26 mouse cellular contexts compared by ENCODE assay signal in the genomic region with DNA sequence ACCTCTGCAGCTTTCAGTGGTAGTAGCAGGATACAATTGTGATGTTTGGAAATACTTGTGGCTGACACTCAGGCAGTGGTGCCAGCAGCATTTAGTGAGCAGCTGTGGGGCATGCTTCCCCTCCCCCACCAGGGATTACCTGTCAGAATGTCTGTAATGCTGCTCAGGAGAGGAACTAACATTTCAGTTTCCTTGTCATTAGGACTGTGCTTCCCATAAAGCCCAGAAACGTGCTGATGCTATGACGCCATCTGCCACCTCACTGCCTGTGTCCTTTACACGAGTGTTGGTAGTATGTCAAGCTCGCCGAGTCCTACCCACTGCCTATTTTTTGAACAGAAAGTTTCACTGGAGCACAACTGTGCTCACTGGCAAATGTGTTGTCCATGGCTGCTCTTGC.
"Had no signal": no experiment of that assay in that cellular context is flagged by ENCODE, and none has a peak within 500 bp of the region (broad histone marks: within the 10 kb centered on the region; RNA-seq: fewer than 3 reads in every experiment).

No protein-coding gene starts in this region.

- DNase-seq: gastrocnemius, adult 2 months; gastrocnemius, postnatal 14 days; gastrocnemius, postnatal 36 days; heart, adult 18-20 months; heart, postnatal 10 days; heart, postnatal 4 days; kidney, adult 18-20 months; kidney, adult 8-10 months; kidney, postnatal 10 days; kidney, postnatal 25 days; kidney, postnatal 4 days; layer of hippocampus, adult 9-11 months; liver; liver, embryonic 13.5 days had no signal

- H3K27ac ChIP-seq: gastrocnemius, adult 2 months; heart, embryonic 10.5 days; hindbrain, embryonic 10.5 days; hindbrain, embryonic 12.5 days; hindbrain, embryonic 14.5 days; intestine, embryonic 15.5 days; left cerebral cortex, adult 2 months; limb, embryonic 10.5 days; limb, embryonic 12.5 days; liver, embryonic 13.5 days had no signal

- ATAC-seq: hindbrain, embryonic 16.5 days; inflammation-experienced regulatory T-cells, adult 6 months; intestine, embryonic 15.5 days; intestine, postnatal 0 days had no signal

- H3K4me3 ChIP-seq: gastrocnemius, adult 2 months; heart, embryonic 10.5 days; heart, embryonic 12.5 days; hindbrain, embryonic 10.5 days; hindbrain, embryonic 12.5 days; intestine, embryonic 15.5 days; left cerebral cortex, adult 2 months; limb, embryonic 10.5 days; limb, embryonic 12.5 days; liver, embryonic 13.5 days had no signal
